Mouse (Mus musculus) v-Abl transformed pro-B cells (cell line): ENCODE measurements around the gene Slc25a29.

Experiments used
- in situ Hi-C, 2 experiments: fragments of 400-800 bp; cut with MboI; formaldehyde crosslinking; loops; one replicate each; pipeline ENCODE4 v1.15.1; 2025; ENCODE audit not compliant: unreplicated experiment in 2 of 2

Slc25a29 gene

DNA sequence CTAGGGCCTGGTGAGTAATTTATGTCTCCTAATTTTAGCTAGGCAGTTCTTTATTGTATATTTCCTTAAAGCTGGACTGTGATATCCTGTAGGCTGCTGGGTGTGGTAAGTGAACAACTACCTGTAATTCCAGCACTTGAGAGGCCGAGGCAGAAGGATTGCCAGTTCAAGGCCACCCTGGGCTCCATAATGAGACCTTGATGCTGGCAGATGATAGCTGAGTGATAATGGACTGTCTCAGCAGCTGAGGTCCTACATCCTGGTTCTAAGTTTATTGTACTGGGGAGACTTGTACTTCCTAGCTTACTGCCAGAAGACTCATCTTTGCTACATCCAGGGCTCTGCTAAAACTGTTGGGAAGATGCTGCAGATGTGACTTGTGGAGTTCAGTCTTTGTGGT, 25.9 kb downstream of the Slc25a29 start:
- in situ Hi-C loops = loop anchor here (5.0 to 10.0 kb wide), 2 partner anchors 85 to 88 kb away; partner anchors contain the start of genes Wars (in 1 of the 2) and Wdr25 (in 1 of the 2)

DNA sequence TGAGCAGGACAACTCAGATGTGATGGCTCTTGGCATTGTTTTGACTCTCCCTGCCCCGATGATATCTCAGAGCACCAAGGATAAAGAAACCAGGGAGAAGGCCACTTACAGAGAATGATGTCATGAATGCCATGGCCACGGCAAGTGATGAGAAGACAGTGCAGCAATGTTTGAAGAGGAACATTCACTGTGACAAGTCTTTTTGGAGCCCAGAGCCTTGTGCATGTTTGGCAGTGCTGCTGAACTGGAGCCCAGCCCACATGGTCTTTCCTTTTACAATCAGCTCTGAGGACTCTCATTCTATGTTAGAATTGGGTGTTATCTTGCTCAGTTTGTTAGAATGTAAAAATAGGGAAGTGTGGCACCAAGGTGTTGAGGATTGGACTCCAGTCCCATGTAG, 27.2 kb downstream of the Slc25a29 start:
- in situ Hi-C loops = loop anchor here in 1 of 2 experiments (10.0 kb wide), 1 partner anchor 86 kb away; the partner anchor contains the start of genes Wars and Wdr25

DNA sequence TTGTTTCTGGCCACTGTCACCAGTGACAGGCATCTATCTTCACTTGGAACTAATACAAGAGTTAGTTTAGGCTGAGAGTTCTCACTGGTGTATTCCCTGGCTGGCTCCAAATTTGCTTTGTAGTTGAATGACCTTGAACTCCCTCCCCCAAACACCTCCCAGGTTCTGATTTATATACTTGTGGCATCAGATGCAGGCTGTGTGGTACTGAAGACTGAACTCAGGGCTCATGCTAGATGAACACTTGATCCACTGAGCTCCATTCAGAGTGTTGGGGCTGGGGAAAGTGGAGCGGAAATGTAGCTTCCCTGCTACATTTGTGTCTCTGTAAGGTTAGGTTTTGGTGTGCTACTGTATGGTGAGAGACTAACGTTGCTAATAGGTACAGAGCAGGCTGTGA, 31.3 kb downstream of the Slc25a29 start:
- in situ Hi-C loops = loop anchor here in 1 of 2 experiments (10.0 kb wide), 1 partner anchor 90 kb away; the partner anchor contains the start of genes Wars and Wdr25

DNA sequence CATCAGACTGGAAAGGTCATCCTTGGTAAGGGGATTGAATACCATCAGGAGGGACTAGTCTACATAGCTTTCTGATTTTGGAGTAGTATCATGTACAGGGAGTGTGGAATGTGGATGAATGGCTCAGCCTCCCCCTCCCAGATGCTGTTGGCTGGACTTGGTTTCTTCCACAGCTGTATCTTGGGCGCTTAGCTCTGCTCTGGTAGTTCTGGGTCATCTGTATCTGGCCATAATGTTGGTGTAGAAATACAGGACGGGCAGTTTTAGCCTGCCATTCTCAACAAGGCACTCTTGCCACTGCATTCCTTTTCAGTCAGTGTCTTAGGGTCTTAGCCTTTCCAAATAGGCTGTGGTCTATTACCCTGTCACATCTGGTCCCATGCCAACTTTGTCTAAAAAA, 34.1 kb downstream of the Slc25a29 start:
- in situ Hi-C loops = loop anchor here in 1 of 2 experiments (10.0 kb wide), 1 partner anchor 93 kb away; the partner anchor contains the start of genes Wars and Wdr25

DNA sequence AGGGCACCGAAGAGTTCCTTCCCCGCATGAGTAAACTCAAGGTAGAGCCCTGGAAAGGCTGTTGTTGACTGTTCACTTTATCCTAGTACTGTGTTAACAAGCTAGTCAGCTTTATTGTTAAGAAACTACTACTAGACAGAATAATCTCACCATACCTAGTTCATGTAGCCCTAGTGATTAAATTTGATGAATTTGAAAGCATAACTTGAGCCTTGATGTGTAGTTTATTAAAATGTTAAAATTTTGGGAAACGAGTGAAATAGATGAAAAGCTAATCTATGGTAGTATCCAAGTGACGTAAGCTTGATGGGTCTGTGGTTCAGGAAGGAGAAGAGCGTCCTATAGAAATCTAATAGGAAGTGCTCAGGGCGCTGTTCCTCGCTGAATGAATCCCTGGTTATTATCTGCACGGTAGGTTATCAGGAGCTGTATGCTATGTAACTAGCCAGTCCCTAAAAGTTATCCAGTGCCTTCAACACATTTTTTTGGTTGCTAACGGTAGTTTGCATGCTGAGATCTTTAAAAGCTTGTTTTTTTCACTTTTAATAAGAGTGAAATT, 40.6 kb downstream of the Slc25a29 start:
- in situ Hi-C loops = loop anchor here in 1 of 2 experiments (10.0 kb wide), 2 partner anchors 280 to 610 kb away; no protein-coding TSS in a partner anchor

DNA sequence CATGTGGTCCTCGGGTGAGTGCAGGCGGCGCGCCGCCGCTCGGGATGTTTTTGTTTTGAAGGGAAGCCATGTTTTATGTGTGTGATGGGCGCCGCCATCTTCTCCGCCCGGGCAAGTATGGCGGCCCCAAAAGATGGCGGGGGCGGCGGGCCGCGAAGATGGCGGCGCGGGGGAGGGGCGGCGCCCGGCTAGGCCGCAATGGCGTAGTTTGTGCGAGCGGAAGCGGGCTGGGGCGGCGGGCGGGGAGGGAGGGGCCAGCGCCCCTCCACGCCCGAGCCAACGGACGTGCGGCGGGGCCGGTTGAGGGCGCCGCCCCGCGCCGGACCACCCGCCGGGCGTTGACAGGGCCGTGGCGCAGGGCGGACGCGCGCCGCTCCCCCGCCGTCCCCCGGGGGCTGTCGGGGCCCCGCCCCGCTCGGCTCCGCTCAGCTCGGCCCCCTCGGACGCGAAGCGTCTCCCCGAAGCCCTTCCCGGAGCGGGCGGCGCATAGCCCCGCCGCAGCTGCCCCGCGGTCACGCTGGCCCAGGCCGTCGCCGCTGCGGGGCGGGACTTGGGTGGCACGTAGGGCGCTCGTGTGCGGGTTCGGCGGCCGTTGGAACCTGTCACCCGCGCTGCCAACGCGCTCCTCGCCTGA, 41.5 kb downstream of the Slc25a29 start:
- in situ Hi-C loops = loop anchor here in 1 of 2 experiments (10.0 kb wide), 2 partner anchors 281 to 609 kb away; no protein-coding TSS in a partner anchor

DNA sequence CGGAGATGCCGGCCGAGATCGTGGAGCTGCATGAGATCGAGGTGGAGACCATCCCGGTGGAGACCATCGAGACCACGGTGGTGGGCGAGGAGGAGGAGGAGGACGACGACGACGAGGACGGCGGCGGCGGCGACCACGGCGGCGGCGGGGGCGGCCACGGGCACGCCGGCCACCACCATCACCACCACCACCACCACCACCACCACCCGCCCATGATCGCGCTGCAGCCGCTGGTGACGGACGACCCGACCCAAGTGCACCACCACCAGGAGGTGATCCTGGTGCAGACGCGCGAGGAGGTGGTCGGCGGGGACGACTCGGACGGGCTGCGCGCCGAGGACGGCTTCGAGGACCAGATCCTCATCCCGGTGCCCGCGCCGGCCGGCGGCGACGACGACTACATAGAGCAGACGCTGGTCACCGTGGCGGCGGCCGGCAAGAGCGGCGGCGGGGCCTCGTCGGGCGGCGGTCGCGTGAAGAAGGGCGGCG, 42.2 kb downstream of the Slc25a29 start:
- in situ Hi-C loops = loop anchor here in 1 of 2 experiments (10.0 kb wide), 2 partner anchors 281 to 609 kb away; no protein-coding TSS in a partner anchor

DNA sequence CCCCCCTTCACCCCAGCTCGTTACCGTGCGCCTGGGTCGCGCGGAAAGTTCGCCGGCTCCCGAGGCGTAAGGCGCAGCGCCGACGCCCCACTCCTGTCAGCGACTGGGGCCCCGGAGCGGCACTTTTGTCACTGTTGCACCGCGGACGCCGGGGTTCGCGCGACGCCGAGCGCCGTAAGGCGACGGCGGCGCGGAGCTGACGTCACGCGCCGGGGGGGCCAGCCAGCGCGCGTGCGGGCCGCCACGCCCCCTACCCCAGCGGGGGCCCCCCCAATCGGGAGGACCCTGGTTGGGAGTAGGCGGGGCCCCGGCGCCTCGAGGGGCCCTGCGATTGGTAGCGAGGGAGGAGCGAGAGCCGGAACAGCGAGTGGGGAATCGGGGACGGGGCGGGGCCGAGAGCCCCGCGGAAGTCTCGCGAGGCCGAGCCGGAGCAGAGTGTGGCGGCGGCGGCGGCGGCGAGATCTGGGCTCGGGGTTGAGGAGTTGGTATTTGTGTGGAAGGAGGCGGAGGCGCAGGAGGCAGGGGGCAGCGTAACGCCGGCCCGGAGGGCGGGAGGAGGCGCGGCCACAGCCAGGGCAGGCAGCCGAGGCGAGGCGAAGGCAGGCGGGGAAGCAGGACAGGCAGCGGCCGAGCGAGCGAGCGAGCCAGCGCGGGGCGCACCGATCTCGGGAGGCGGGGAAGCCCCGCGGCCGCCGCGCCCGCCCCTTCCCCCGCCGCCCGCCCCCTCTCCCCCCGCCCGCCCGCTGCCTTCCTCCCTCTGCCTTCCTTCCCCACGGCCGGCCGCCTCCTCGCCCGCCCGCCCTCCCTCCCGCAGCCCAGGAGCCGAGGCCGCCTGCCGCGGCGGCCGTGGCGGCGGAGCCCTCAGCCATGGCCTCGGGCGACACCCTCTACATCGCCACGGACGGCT, 42.9 kb downstream of the Slc25a29 start, which contains the start of gene Yy1:
TSS of gene Yy1 (plus strand) at position 428 of the 907 bp plus-strand sequence.
- in situ Hi-C loops = loop anchor here in 1 of 2 experiments (10.0 kb wide), 2 partner anchors 282 to 608 kb away; no protein-coding TSS in a partner anchor

DNA sequence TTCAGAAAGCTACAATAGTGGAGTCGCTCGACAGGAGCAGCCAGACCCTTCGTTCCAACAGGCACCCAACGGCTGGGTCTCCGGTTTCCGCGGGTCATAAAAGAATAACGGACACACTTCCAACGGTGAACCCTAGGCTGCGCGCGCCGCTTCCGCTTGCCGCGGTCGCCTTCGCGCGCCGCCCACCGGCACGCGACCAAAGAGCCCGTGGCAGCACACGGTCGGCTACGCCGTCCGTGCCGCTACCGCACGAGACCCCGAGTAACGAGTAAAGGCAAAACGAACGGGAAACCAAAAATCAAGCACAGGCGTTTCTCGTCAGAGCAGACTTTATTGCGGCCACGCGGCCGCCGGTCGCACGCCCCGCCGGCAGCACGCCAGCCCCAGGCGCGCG, 43.5 kb downstream of the Slc25a29 start:
- in situ Hi-C loops = loop anchor here in 1 of 2 experiments (10.0 kb wide), 2 partner anchors 283 to 607 kb away; no protein-coding TSS in a partner anchor

DNA sequence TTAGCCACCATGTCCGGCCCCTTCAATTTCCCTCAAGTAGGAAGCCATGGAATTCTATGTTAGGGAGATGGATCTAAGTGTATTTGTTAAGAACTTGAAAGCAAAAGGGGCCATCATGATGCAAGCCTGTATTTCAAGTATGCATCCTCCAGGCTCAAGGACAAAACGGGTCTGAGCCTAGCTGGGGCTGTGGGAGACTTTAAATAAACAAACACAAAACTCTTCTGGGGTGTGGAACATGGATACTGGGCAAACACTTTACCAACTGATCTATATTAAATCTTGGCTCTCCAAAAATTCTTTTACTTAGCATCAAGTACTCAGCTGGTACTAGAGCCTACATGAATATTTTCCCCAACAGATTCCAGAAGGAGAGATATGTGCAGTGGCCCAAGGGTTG, 48.4 kb downstream of the Slc25a29 start:
- in situ Hi-C loops = no loop called here

DNA sequence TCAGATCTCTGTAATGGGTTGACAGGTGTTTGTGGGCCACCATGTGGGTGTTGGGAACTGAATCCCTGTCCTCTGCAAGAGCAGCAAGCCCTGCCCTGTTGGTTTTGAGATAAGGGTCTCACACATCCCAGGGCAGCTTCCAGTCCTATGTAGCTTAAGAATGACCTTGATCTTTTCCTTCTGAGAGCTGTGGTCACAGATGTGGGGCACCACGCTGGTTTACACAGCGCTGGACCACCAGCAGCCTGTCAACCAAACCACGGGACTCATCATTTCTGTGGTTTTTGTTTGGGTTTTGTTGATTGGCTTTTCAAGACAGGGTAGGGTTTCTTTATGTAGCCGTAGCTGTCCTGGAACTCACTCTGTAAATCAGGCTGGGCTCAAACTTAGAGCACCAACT, 50.5 kb downstream of the Slc25a29 start:
- in situ Hi-C loops = no loop called here

DNA sequence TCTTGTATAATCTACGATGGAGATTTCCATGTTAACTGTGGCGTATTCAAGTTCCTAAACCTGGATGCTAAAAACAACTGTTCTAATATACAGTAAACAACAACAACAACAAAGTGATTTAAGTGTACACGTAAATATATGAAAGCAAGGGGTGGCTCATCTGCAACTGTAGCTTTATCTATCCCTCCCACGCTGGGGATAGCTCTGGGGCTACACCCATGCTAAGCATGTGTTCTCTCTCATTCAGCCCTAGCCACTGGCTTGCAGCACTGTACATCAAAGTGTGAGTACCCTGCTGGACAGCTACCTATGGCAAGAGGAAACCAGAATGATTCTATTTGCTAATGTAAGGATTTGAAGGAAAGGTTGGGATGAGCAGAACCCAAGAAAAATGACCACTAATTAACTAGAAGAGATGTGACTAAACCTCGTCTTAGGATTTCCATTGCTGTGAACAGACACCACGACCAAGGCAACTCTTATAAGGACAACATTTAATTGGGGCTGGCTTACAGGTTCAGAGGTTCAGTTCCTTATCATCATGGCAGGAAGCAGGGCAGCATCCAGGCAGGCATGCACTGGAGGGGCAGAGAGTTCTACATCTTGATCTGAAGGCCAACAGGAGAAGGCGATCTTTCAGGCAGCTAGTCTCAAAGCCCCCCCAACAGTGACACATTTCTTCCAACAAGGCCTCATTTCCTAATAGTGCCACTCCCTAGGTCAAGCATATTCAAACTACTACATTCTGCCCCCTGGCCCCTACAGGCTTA, 55.4 kb downstream of the Slc25a29 start:
- in situ Hi-C loops = no loop called here
